Mouse (Mus musculus) Patski (cell line): ENCODE results near the gene Rps7. TPM values are rescaled to one million over a fixed set of nuclear protein-coding genes. Genes with fewer than 3 reads are reported as not detected.
A peak's percentile ranks its signal among the peaks of the same experiment; 100 is the strongest.

Experiments
- ATAC-seq: fragments of 100-300 bp; one replicate; pipeline ENCODE4 v1.8.0; 2021
- CTCF ChIA-PET: fragments of 350-600 bp; sonication (Branson Sonifier 250); formaldehyde crosslinking; loops from one replicate; lab custom pipeline; 2022; ENCODE audit warnings: inconsistent platforms; lab: Charles Lee
- POLR2A ChIA-PET: fragments of 350-600 bp; sonication (Branson Sonifier 250); formaldehyde crosslinking; loops from one replicate; lab custom pipeline; 2022; ENCODE audit warnings: antibody characterized with exemption, inconsistent platforms; lab: Charles Lee
- DNase-seq: peaks from one replicate; pipeline ENCODE4 v3.0.0-alpha.2; 2011; ENCODE audit warnings: low read depth, low spot score
- H3K27me3 ChIP-seq: fragments of 371-371 bp; one replicate; pipeline ENCODE4 v1.5.1; 2021
- CTCF ChIP-seq: fragments of 100-300 bp; IDR thresholded peaks from one replicate; pipeline ENCODE4 v1.5.1; 2021
- in situ Hi-C: fragments of 300-500 bp; cut with MboI; formaldehyde crosslinking; loops from 3 replicates; pipeline ENCODE4 v1.11.1; 2018; ENCODE audit warnings: low pct_unique_long_range_greater_than_20kb, mixed read lengths
- polyA plus RNA-seq: library from polyadenylated mRNA; unstranded; gene quantifications from one replicate; pipeline ENCODE4 v1.2.3, GENCODE M21; 2021

Gene Rps7
- polyA plus RNA-seq: 526 TPM

DNA sequence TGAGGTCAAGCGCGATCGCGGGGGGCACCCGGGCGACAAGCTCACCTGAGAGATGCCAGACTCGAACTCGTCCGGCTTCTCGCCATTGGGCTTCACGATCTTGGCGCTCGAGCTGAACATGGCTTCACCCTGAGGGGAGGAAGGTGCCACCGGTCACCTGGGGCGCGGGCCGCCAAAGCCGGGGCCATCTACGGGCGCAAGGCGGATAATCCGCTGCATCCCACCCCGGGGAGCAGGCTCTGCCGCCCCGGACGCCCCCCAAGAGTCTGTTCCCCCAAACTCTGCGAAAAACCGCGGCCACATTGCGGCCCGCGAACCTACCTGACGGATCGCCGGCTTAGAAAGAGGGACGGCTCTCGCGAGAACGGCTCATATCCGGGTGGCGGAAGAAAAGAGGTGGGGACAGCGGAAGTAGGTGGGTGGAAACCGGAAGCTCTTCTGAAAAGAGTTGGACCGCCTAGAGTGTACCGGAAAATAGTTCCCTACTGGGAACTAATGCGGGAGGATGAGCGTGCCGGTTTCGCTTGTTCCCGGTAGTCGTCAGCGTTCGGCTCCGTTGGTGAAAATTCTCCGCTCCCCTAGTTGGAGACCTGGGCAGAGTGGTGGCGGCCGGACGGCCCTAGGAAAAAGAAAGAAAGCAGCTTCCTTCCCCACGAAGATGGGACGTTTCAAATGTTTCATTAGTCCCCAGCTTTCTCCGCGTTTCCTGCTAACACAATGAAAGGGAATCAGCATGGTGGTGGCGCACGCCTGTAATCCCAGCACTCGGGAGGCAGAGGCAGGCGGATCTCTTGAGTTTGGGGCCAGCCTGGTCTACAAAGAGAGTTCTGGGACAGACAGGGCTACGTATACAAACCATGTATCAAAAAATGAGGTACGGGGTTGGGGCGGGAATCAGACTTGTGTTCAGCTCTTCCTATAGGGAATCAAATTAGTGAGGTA, at the start of gene Rps7:
Gene Rps7 (minus strand): TSS at position 419 of the 942 bp plus-strand sequence.
- ATAC-seq (peak; percentile 88), DNase-seq (peak; percentile 77)
- CTCF ChIA-PET: no interaction called here
- POLR2A ChIA-PET: interaction anchor here (1.0 kb wide), 1 partner anchor 39 kb away, joined by 4 read pairs; the partner anchor contains the start of gene Adi1
- TF ChIP-seq CTCF: no peak
- no peaks in the 10 kb centered on the region for H3K27me3 ChIP-seq
- in situ Hi-C loops: no loop called here

- ChIA-PET CTCF (no interaction called here), POLR2A (no interaction called here)
- in situ Hi-C loops: no loop called here
- H3K27me3 ChIP-seq: no peaks in the 10 kb centered on the region
- no peak for ATAC-seq
- DNase-seq: no peak
- TF ChIP-seq CTCF: no peak
These were observed 48.9 kb upstream of the Rps7 start for GRCm38 (mm10) chr12:28684674-28685073.

DNA sequence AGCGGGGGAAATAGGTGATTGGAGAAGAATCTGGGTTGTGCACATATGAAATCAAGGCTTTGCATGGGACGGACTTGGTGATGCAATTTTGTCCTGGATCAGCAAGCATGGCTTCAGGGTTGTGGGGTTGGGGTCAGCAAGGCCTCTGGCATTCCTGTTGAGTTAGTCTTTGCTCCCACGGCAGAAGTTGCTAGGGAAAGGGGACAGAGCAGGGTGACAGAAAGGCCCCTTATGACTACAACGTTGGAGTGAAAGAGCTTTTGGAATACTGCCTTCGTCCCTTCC, 40.1 kb upstream of the Rps7 start:
- in situ Hi-C loops: no loop called here
- POLR2A ChIA-PET: no interaction called here
- no peak for TF ChIP-seq CTCF
- CTCF ChIA-PET: interaction anchor here (2.4 kb wide), 1 partner anchor 24 kb away, joined by 8 read pairs; no protein-coding TSS in a partner anchor
- DNase-seq (no peak), ATAC-seq (peak; percentile 31)
- no peaks in the 10 kb centered on the region for H3K27me3 ChIP-seq

DNA sequence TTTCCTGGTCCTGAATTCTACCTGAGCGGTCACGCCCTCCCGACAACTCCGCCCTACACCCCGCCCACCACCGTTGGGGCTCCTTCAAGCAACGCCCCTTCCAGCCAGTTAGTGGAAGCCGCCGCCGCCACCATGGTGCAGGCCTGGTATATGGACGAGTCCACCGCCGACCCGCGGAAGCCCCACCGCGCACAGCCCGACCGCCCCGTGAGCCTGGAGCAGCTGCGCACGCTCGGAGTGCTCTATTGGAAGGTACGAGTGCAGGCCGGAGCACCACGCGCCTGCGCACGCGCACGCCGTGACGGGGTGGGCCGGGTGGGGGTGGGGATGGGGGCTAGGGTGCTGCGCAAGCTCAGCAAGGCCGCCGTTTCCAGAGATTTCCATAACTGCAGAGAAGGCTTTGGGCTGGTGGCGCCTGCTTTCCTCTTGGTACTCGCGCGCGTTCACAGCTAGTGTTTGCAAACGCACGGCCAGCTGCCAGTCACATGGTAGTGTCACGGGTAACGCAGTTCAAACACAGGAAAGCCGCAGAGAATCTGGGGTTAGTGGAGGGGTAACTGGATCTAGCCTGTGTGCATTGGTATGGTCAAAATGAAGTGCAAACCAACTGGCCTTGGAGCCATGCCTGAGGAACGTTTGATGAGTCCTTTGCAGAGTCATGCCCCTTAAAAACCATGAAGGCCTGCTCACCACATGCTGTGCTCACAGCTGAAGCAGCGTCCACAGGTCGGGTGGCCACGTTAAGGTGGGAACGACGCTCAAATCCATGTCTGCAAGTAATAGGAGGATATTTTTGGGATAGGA, 39.6 kb upstream of the Rps7 start, which contains the start of gene Adi1:
Gene Adi1 (plus strand): TSS at position 111 of the 804 bp plus-strand sequence.
- in situ Hi-C loops: no loop called here
- peak; percentile 90 for ATAC-seq
- peak; percentile 66 for DNase-seq
- H3K27me3 ChIP-seq: no peaks in the 10 kb centered on the region
- CTCF ChIA-PET: interaction anchor here (1.2 to 2.4 kb wide), 2 partner anchors 10 to 25 kb away, joined by 4 to 8 read pairs; no protein-coding TSS in a partner anchor
- no peak for TF ChIP-seq CTCF
- POLR2A ChIA-PET: interaction anchor here (1.3 kb wide), 1 partner anchor 39 kb away, joined by 4 read pairs; the partner anchor contains the start of gene Rps7

DNA sequence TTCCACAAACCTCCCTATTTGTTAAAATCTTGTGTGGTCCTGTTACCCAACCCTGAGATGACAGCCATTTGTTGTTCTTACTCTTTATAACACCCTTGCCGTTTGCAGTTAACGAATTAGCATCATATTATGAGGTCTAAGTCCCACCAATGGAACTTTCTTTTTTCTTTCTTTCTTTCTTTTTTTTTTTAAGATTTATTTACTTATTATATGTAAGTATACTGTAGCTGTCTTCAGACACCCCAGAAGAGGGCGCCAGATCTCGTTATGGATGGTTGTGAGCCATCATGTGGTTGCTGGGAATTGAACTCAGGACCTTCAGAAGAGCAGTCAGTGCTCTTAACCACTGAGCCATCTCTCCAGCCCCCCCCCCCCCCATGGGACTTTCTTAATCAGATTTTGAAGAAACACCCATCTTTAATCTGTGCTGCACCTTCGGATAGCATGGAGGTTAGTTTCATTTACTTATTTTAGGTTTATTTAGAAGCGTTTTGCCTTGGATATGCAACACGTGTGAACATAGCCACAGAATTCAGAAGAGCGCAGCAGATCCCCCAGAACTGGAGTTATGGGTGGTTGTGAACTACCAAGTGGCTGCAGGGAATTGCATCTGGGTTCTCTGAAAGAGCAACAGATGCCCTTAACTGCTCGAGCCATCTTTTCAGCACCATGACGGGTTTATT, 38.4 kb upstream of the Rps7 start:
- ATAC-seq: no peak
- ChIA-PET CTCF (interaction anchor here (1.0 to 2.4 kb wide), 3 partner anchors 8 to 26 kb away, joined by 3 to 8 read pairs (median 4); partner anchors contain the start of gene Rnaseh1), POLR2A (interaction anchor here (1.3 kb wide), 1 partner anchor 38 kb away, joined by 4 read pairs; the partner anchor contains the start of gene Rps7)
- in situ Hi-C loops: no loop called here
- no peak for TF ChIP-seq CTCF
- no peaks in the 10 kb centered on the region for H3K27me3 ChIP-seq
- no peak for DNase-seq

GRCm38 (mm10) chr12:28667287-28667686, 31.5 kb upstream of the Rps7 start:
- no peak for DNase-seq
- no peak for TF ChIP-seq CTCF
- ChIA-PET CTCF (no interaction called here), POLR2A (no interaction called here)
- ATAC-seq: no peak
- H3K27me3 ChIP-seq: no peaks in the 10 kb centered on the region
- in situ Hi-C loops: no loop called here

DNA sequence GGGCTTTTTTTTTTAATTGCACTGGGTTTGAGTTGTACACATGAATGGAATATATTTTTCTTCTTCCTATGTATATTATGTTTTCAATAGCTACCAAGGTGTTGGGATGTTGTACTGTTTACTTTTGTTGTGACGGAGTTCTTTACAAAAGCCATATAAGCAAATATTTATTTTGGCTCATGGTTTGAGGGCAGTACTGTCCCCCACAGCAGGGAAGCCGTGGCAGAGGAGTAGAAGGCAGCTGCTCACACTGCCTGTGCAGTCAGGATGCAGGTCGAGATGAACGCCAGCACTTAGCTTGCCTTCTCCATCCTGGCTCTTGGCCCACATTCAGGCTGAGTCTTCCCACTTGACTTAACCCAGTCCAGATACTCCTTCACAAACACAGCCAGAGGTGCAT, 31.0 kb upstream of the Rps7 start:
- ChIA-PET CTCF (interaction anchor here (1.5 to 1.7 kb wide), 2 partner anchors 8 to 13 kb away, joined by 4 to 6 read pairs; partner anchors contain the start of gene Adi1), POLR2A (no interaction called here)
- ATAC-seq (no peak), DNase-seq (no peak)
- no peak for TF ChIP-seq CTCF
- H3K27me3 ChIP-seq: no peaks in the 10 kb centered on the region
- in situ Hi-C loops: no loop called here

- CTCF ChIA-PET: no interaction called here
- in situ Hi-C loops: no loop called here
- no peak for TF ChIP-seq CTCF
- no peaks in the 10 kb centered on the region for H3K27me3 ChIP-seq
- ATAC-seq: no peak
- POLR2A ChIA-PET: interaction anchor here (0.6 kb wide), 1 partner anchor 20 kb away, joined by 3 read pairs; no protein-coding TSS in a partner anchor
- DNase-seq: no peak
These were observed 26.9 kb upstream of the Rps7 start for GRCm38 (mm10) chr12:28662628-28663027.

DNA sequence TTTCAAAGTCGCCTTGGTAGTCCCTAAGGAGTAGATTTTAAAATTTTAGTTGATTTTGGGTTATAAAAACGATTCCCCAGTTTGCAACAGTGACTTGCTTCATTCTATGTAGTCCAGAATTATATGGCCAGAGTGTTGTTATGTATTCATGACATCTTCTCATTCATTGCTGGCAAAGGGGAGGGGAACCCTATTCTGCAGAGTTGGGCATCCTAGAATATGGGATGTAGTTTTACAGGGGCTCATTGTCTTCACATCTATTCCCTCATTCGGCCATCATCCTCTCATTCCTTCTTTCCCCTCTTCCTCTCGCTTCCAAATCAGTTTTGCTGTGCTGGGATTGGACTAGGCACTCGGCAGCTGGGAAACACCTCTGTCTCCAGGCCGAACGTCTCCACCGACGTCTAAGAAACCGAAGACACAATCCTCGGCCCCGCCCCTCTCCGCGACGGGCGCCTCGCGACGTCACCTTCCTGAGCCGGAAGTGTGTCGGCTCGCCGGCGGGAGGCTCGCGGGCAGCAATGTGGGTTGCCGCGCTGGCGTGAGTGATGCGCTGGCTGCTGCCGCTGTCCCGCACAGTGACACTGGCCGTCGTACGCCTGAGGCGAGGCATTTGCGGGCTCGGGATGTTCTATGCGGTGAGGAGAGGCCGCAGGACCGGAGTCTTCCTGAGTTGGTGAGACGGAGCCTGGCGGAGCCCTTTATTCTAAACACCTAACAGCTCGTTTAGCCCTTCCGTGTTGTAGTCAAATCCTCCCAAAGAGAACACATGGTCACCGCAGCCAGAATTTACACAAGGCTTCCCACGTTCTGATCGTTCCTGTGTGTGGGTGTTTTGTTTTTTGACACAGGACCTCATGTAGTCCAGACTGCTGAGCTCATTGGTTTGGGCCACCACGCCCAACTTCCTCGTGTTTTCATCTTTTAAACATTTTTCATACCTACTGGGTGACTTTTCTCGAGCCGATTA, 13.7 kb upstream of the Rps7 start, which contains the start of gene Rnaseh1:
Gene Rnaseh1 (plus strand): TSS at position 462 of the 970 bp plus-strand sequence.
- no peak for TF ChIP-seq CTCF
- ATAC-seq (peak; percentile 94), DNase-seq (peak; percentile 28)
- in situ Hi-C loops: no loop called here
- ChIA-PET POLR2A (no interaction called here), CTCF (interaction anchor here (0.8 to 1.2 kb wide), 2 partner anchors 11 to 24 kb away, joined by 3 read pairs; no protein-coding TSS in a partner anchor)
- no peaks in the 10 kb centered on the region for H3K27me3 ChIP-seq
